Mouse (Mus musculus): ENCODE measurements around the gene Rbm47.

DNA sequence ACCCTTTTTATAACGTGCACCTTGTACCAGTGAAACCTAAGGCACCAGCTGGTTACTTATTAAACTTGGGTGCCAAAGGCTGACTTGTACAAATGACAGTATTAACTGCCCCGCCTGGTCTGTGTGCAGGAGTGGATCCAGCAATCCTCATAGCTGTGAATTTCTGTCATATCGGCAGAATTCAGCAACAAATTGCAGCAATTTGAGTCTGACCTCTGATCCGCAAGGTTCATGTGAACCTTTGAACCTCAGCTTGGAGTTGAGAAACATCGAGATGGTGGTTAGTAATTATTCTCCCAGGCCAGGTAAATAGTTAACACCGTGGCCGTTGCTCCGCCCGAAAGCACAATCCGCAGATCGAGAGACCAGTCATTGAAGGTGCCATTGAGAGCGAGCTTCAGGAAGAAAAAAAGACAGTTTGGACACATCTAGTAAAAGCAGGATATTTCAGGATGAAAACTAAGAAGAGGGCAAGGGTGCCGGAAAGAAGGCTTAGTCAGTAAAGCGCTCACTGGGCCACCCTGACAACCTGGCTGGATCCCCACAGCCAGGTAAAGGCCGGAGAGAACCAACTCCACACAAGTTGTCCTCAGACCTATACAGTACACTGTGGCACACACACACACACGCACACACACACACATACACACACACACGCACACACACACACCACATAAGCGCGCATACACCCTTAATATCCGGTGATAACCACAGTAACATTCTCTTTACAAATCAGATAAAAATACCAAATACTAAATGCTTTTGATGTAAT lies 120.0 kb downstream of the Rbm47 start:
- TF ChIP-seq POLR2A (IDR thresholded peaks at IDR 0.05; ENCODE audit: borderline replicate concordance, extremely low read depth, low read depth, low read length): no peak
- TF ChIP-seq CTCF (IDR thresholded peaks at IDR 0.05; ENCODE audit: insufficient read depth, low read length): no peak
